Mouse (Mus musculus): ENCODE measurements around the gene Chrne. TPM values are rescaled to one million over a fixed set of nuclear protein-coding genes. Genes with fewer than 3 reads are reported as not detected.

The Chrne gene
- polyA plus RNA-seq, 1 experiment from 2014 or later: not detected

DNA sequence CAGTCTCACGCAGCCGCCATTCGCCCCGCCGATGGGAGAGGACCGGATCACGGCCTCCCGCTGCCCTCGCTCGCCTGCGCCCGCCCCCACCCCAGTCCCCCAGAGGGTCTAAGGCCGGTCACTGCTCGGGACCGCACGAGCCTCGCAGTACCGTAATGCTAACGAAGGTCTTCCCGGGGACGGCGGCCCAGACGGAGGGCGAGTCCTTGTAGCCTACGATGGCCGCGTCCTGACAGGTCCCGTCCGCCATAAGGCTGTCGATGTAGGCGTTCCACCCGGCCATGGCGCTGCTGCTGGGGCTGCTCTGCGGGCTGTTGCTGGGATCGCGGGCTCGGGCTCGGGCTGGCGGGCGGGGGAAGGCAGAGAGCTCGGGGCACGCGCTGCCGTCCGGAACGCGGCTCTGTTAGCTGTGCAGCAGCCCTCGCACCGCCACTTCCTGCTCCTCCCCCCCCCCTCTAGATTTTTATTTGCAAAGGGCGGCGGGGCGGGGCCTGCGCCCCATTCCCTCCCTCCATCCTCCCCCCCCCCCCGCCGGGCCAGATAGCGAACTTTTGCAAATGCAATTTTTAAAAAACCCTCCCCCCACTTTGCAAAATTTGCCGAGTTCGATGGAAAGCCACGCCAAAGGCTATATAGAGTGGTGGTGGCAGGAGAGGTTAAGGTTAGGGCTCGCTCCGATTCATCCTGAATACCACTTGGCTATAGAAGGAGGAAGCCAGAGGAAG is 35.3 kb upstream of the Chrne start, which contains the start of gene Pfn1:
Gene Pfn1 (minus strand): TSS at position 447 of the 725 bp plus-strand sequence.
- Histone ChIP-seq H3K27ac (replicated peaks; ENCODE audit: low read depth, low read length) (peak within 1 kb of the TSS; percentile 97), H3K9me3 (ENCODE audit: control insufficient read depth, low read length) (no peaks in the 10 kb centered on the region), H3K27me3 (ENCODE audit: control insufficient read depth, insufficient read depth, low read length) (no peaks in the 10 kb centered on the region), H3K4me1 (ENCODE audit: control insufficient read depth, insufficient read depth, low read length) (peaks cover 36% of the 10 kb centered on the region), H3K9ac (ENCODE audit: low read length) (peak within 1 kb of the TSS; percentile 98), H3K36me3 (ENCODE audit: control insufficient read depth, insufficient read depth, low read length) (peaks cover 20% of the 10 kb centered on the region), H3K4me2 (ENCODE audit: low read depth, severe bottlenecking) (peak within 1 kb of the TSS; percentile 96), H3K4me3 (ENCODE audit: low read depth, low read length) (peak within 1 kb of the TSS; percentile 100)
- under 1% methylated on average over 54 of the region's 61 CpGs for WGBS
- DNase-seq (ENCODE audit: low spot score) (peak; percentile 83), ATAC-seq (ENCODE audit: insufficient number of reproducible peaks, low FRiP score, low TSS enrichment, low read depth) (peak; percentile 11; the same call in 1 of the 2 replicates)

- Histone ChIP-seq H3K4me1 (ENCODE audit: control insufficient read depth, insufficient read depth, low read length) (peaks cover 41% of the 10 kb centered on the region), H3K9me3 (ENCODE audit: control insufficient read depth, low read length) (no peaks in the 10 kb centered on the region), H3K9ac (ENCODE audit: low read length) (peak overlapping the region; percentile 98), H3K27ac (replicated peaks; ENCODE audit: low read depth, low read length) (peak overlapping the region; percentile 97), H3K27me3 (ENCODE audit: control insufficient read depth, insufficient read depth, low read length) (no peaks in the 10 kb centered on the region), H3K4me3 (ENCODE audit: low read depth, low read length) (peak overlapping the region; percentile 100), H3K36me3 (ENCODE audit: control insufficient read depth, insufficient read depth, low read length) (peaks cover 28% of the 10 kb centered on the region), H3K4me2 (ENCODE audit: low read depth, severe bottlenecking) (peak overlapping the region; percentile 96)
- peak; percentile 84 for DNase-seq (ENCODE audit: low spot score)
- ATAC-seq (ENCODE audit: insufficient number of reproducible peaks, low FRiP score, low TSS enrichment, low read depth): peak; percentile 33
- under 1% methylated on average over 52 of the region's 63 CpGs for WGBS
Observed at GRCm38 (mm10) chr11:70653345-70654197, 34.6 kb upstream of the Chrne start.

- Histone ChIP-seq H3K27ac (replicated peaks; ENCODE audit: low read depth, low read length) (peak overlapping the region; percentile 97), H3K27me3 (ENCODE audit: control insufficient read depth, insufficient read depth, low read length) (no peaks in the 10 kb centered on the region), H3K9ac (ENCODE audit: low read length) (peak overlapping the region; percentile 98), H3K4me1 (ENCODE audit: control insufficient read depth, insufficient read depth, low read length) (peaks cover 44% of the 10 kb centered on the region), H3K9me3 (ENCODE audit: control insufficient read depth, low read length) (no peaks in the 10 kb centered on the region), H3K36me3 (ENCODE audit: control insufficient read depth, insufficient read depth, low read length) (peaks cover 28% of the 10 kb centered on the region), H3K4me3 (ENCODE audit: low read depth, low read length) (peak overlapping the region; percentile 100), H3K4me2 (ENCODE audit: low read depth, severe bottlenecking) (peak overlapping the region; percentile 96)
- no peak for ATAC-seq (ENCODE audit: insufficient number of reproducible peaks, low FRiP score, low TSS enrichment, low read depth)
- WGBS: 53% methylated on average over 6 of the region's 6 CpGs
- DNase-seq (ENCODE audit: low spot score): no peak
Observed at GRCm38 (mm10) chr11:70652884-70653344, 33.9 kb upstream of the Chrne start.

DNA sequence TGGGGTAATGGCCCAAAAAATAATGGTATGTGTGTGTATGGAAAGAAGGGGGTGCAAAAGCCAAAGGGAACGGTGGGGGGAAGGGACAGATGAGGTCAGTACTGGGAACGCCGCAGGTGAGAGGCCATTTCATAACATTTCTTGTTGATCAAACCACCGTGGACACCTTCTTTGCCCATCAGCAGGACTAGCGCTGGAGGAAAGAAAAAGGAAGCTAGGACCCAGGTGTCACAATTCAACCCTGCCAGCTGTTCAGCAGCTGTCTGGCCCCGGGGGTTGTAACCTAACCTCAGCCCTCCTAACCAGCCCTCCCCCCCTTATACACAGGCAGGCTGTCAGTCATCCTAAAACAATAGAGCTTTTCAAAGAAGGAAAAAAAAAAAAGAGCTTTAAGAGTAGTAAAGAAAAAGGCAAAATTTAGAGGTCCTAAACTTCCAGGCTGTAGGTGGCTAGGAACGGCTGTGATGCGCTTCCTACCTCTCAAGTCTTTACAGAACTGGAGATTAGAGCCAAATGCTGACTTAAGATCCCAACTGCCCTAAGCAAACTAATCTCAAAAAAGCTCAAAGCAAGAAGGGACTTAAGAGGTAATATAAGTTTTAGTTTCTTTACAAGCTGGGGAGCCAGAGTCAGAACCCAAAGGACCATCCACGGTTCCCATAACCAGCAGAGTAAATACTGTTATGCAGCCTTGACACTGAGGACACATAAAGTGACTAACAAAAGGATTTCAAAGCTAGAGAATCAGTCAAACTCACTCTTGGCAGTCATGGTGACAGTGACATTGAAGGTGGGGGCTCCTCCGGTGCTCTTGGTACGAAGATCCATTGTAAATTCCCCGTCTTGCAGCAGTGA is 33.2 kb upstream of the Chrne start:
- WGBS: 62% methylated on average over 12 of the region's 12 CpGs
- Histone ChIP-seq H3K36me3 (ENCODE audit: control insufficient read depth, insufficient read depth, low read length) (peaks cover 28% of the 10 kb centered on the region), H3K9me3 (ENCODE audit: control insufficient read depth, low read length) (no peaks in the 10 kb centered on the region), H3K4me3 (ENCODE audit: low read depth, low read length) (peak overlapping the region; percentile 100), H3K9ac (ENCODE audit: low read length) (peak overlapping the region; percentile 98; the same call in 1 of the 2 replicates), H3K27ac (replicated peaks; ENCODE audit: low read depth, low read length) (peak overlapping the region; percentile 97; the same call in 1 of the 2 replicates), H3K4me1 (ENCODE audit: control insufficient read depth, insufficient read depth, low read length) (peaks cover 38% of the 10 kb centered on the region), H3K27me3 (ENCODE audit: control insufficient read depth, insufficient read depth, low read length) (no peaks in the 10 kb centered on the region), H3K4me2 (ENCODE audit: low read depth, severe bottlenecking) (peak overlapping the region; percentile 96)
- no peak for ATAC-seq (ENCODE audit: insufficient number of reproducible peaks, low FRiP score, low TSS enrichment, low read depth)
- peak; percentile 61 for DNase-seq (ENCODE audit: low spot score)

DNA sequence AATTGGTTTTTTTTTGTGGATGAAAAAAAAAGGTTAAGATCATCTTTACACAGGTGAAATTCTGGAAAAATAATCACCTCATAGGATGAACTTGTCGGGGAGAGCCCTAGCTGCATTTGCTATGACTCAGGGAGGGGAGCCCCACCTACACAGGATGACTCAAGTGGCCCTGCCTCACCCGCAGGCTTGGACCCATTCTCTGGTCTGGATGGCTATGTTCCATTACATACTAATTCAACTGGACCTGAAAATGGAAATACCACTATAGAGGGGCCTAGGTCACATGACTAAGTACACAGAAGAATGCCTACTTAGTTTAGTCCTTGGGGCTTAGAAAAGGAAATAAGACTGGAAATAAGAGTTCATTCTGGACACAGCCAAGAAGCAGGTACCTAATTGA is 32.4 kb upstream of the Chrne start:
- Histone ChIP-seq H3K4me3 (ENCODE audit: low read depth, low read length) (peak overlapping the region; percentile 6), H3K36me3 (ENCODE audit: control insufficient read depth, insufficient read depth, low read length) (peaks cover 28% of the 10 kb centered on the region), H3K9me3 (ENCODE audit: control insufficient read depth, low read length) (no peaks in the 10 kb centered on the region), H3K4me1 (ENCODE audit: control insufficient read depth, insufficient read depth, low read length) (peaks cover 32% of the 10 kb centered on the region), H3K27me3 (ENCODE audit: control insufficient read depth, insufficient read depth, low read length) (no peaks in the 10 kb centered on the region), H3K9ac (ENCODE audit: low read length) (no peak overlapping the region), H3K4me2 (ENCODE audit: low read depth, severe bottlenecking) (peak overlapping the region; percentile 1; the same call in 1 of the 2 replicates), H3K27ac (replicated peaks; ENCODE audit: low read depth, low read length) (no peak overlapping the region)
- 77% methylated on average over 2 of the region's 2 CpGs for WGBS
- ATAC-seq (ENCODE audit: insufficient number of reproducible peaks, low FRiP score, low TSS enrichment, low read depth) (no peak), DNase-seq (ENCODE audit: low spot score) (no peak)

DNA sequence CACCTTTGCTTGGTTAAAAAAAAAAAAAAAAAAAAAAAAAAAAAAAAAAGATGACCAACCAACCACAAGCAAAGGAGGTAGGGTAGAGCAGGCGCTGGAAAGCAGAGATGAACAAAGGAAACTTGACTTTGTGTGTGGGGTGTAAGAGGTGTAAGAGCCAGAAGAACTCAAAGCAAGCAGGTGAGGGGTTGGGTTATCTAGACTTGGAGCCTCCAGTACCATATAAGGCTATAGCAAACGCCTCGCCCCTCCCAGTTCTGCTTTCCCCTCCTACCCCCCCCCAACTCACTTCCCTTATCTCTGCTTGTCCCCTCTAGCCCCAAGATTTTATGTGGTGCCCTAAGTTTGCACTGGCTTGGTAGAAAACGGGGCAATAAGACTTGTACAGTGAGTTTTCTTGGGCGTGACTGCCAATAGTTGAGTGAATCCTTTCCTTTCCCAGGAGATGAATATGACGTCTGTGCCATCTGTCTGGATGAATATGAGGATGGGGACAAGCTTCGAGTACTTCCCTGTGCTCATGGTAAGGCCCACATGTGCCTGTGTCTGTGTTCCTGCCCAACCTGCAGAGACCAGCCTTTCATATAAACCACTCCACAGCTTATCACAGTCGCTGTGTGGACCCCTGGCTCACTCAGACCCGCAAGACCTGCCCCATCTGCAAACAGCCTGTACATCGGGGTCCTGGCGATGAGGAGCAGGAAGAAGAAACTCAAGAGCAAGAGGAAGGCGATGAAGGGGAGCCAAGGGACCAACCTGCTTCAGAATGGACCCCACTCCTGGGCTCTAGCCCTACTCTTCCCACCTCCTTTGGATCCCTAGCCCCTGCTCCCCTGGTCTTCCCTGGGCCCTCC is 31.5 kb upstream of the Chrne start:
- Histone ChIP-seq H3K4me3 (ENCODE audit: low read depth, low read length) (peak overlapping the region; percentile 16; the same call in 1 of the 2 replicates), H3K36me3 (ENCODE audit: control insufficient read depth, insufficient read depth, low read length) (peaks cover 28% of the 10 kb centered on the region), H3K27ac (replicated peaks; ENCODE audit: low read depth, low read length) (no peak overlapping the region), H3K4me2 (ENCODE audit: low read depth, severe bottlenecking) (no peak overlapping the region), H3K9me3 (ENCODE audit: control insufficient read depth, low read length) (no peaks in the 10 kb centered on the region), H3K9ac (ENCODE audit: low read length) (no peak overlapping the region), H3K4me1 (ENCODE audit: control insufficient read depth, insufficient read depth, low read length) (peaks cover 32% of the 10 kb centered on the region), H3K27me3 (ENCODE audit: control insufficient read depth, insufficient read depth, low read length) (no peaks in the 10 kb centered on the region)
- 86% methylated on average over 12 of the region's 12 CpGs for WGBS
- no peak for ATAC-seq (ENCODE audit: insufficient number of reproducible peaks, low FRiP score, low TSS enrichment, low read depth)
- no peak for DNase-seq (ENCODE audit: low spot score)

- DNase-seq (ENCODE audit: low spot score) (no peak), ATAC-seq (ENCODE audit: insufficient number of reproducible peaks, low FRiP score, low TSS enrichment, low read depth) (no peak)
- H3K4me1 ChIP-seq (ENCODE audit: control insufficient read depth, insufficient read depth, low read length): peaks cover 32% of the 10 kb centered on the region
- no peak overlapping the region; the same call in 1 of the 2 replicates for H3K9ac ChIP-seq (ENCODE audit: low read length)
- 80% methylated on average over 8 of the region's 8 CpGs for WGBS
- H3K27ac ChIP-seq (replicated peaks; ENCODE audit: low read depth, low read length): no peak overlapping the region
- H3K9me3 ChIP-seq (ENCODE audit: control insufficient read depth, low read length): no peaks in the 10 kb centered on the region
- H3K4me2 ChIP-seq (ENCODE audit: low read depth, severe bottlenecking): peak overlapping the region; percentile 90; the same call in 1 of the 2 replicates
- peaks cover 36% of the 10 kb centered on the region for H3K36me3 ChIP-seq (ENCODE audit: control insufficient read depth, insufficient read depth, low read length)
- H3K27me3 ChIP-seq (ENCODE audit: control insufficient read depth, insufficient read depth, low read length): no peaks in the 10 kb centered on the region
- H3K4me3 ChIP-seq (ENCODE audit: low read depth, low read length): no peak overlapping the region
Observed at GRCm38 (mm10) chr11:70649185-70649734, 30.2 kb upstream of the Chrne start.

All from limb, embryonic 11.5 days (tissue).